Mouse (Mus musculus): ENCODE results near the gene Ror2.

The Ror2 gene

DNA sequence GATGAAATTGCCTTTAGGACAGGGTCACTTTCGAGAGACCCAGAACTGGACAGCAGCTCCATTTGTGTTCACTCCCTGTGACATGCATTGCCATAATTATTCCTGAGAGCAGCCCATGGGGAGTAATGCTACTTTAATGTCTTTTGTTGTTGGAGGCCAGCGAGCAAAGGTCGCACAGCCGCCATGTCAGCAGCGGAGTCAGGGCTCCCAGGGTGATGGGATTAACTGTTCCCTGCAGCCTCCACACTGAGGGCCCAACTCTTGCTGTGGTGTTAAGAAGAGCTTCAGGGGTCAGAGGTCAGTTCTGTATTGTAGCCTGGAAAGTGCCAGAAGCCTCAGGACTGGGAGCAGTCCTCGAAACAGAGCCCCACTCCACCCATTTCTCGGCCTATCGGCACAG, 217.5 kb downstream of the Ror2 start:
- peak; percentile 66 for DNase-seq (ENCODE audit: low spot score)

DNA sequence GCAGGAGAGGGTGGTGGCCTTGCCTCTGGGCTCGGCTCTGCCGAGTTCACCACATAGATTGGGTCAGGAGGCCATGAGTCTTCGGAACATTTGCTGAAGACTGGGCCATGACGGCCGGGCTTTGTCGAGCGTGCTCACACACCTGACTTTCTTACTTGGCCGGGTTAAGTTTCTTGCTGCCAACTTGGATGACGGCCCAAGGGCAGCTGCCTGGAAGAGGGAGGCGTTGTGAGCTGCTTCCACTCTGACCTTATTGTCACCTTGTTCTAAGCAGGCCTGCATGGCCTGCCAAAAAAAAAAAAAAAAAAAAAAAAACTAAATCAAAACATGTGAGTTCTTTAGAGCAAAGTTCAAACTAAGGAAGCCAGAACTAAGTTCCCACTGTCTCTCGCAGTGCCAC, 218.0 kb downstream of the Ror2 start:
- DNase-seq (ENCODE audit: low spot score): peak; percentile 34

DNA sequence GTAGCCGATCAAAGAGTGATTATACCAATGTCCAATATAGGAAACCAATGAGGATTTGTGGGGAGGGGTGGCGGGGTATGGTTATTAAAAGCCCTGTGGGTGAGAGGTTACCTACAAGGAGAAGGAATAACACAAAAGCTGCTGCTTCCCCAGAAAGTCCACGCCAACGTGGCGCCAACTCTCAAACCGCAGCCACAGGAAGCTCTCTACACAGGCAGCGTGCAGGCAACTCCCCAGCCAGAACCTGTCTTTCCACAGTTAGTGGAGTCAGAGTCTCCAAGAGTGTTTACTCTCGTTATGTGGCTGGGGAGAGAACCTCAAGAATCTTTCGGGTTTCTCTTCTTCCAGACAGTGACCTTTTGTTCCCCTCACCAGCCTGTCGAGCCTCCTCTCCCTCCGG, 220.8 kb downstream of the Ror2 start:
- no peak for DNase-seq (ENCODE audit: low spot score)

DNA sequence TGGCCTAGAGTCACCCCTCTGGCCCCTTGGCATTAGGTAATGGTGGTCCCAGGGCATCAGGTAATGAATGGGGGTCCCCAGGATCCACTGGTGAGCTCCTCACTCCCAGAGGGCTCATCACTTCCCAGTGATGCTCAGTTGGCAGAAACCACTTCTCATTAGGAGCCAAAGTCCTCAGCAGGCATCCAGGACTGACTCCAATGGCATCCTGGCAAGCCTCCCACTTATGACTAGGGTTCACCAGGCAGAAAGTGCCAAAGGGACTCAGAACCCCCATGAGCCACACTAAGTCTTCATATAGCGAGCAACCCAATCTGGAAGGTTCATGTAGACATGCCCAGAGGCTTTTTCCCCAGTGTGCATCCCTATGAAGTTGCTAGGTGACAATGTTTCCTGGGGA, 221.2 kb downstream of the Ror2 start:
- DNase-seq (ENCODE audit: low spot score): no peak

All from embryo, embryonic 10 days (tissue).